Mouse (Mus musculus): ENCODE measurements around the gene Ctnnd1. TPM values are rescaled to one million over a fixed set of nuclear protein-coding genes. Genes with fewer than 3 reads are reported as not detected.
"Not testable (repeated sequence)": the region's sequence is repeated elsewhere in the genome, so short reads cannot be mapped to it uniquely, and the experiment has no call there.

Ctnnd1 gene
- 31.3 and 34.2 TPM in 2 replicates for polyA plus RNA-seq (2015; fragmentation: Nextera tagmentation; extraction: Ambion mirVana)

GRCm38 (mm10) chr2:84650464-84651195 lies at the start of gene Ctnnd1:
TSS of gene Ctnnd1 (minus strand) at chr2:84650765.
- H3K27ac ChIP-seq, result peak within 1 kb of the TSS; percentile 95
- ATAC-seq (replicated peaks), result peak; percentile 98
- under 1% methylated on average over 15 of the region's 15 CpGs for WGBS
- H3K27me3 ChIP-seq (replicated peaks), result no peaks in the 10 kb centered on the region
- H3K4me1 ChIP-seq, result peaks cover 23% of the 10 kb centered on the region
- H3K36me3 ChIP-seq (replicated peaks), result no peaks in the 10 kb centered on the region
- peak within 1 kb of the TSS; percentile 81 for H3K9ac ChIP-seq
- H3K4me2 ChIP-seq, result peak within 1 kb of the TSS; percentile 76
- peak within 1 kb of the TSS; percentile 76 for H3K4me3 ChIP-seq
- no peaks in the 10 kb centered on the region for H3K9me3 ChIP-seq

GRCm38 (mm10) chr2:84695007-84695695 lies 44.6 kb upstream of the Ctnnd1 start:
- H3K27ac ChIP-seq, result no peak overlapping the region
- no peaks in the 10 kb centered on the region for H3K9me3 ChIP-seq
- H3K4me1 ChIP-seq, result no peaks in the 10 kb centered on the region
- WGBS, result 93% methylated on average over 5 of the region's 5 CpGs
- H3K4me2 ChIP-seq, result no peak overlapping the region
- H3K4me3 ChIP-seq, result no peak overlapping the region
- H3K9ac ChIP-seq, result no peak overlapping the region
- H3K36me3 ChIP-seq (replicated peaks), result peaks cover 42% of the 10 kb centered on the region
- ATAC-seq (replicated peaks), result no peak
- no peaks in the 10 kb centered on the region for H3K27me3 ChIP-seq (replicated peaks)

GRCm38 (mm10) chr2:84690050-84690449 lies 39.5 kb upstream of the Ctnnd1 start:
- Histone ChIP-seq H3K4me2 (no peak overlapping the region), H3K36me3 (replicated peaks) (peaks cover 73% of the 10 kb centered on the region), H3K27ac (no peak overlapping the region), H3K27me3 (replicated peaks) (no peaks in the 10 kb centered on the region), H3K9me3 (no peaks in the 10 kb centered on the region), H3K9ac (no peak overlapping the region), H3K4me3 (no peak overlapping the region), H3K4me1 (no peaks in the 10 kb centered on the region)
- WGBS, result 92% methylated on average over 12 of the region's 12 CpGs
- ATAC-seq (replicated peaks), result no peak

- no peaks in the 10 kb centered on the region for H3K9me3 ChIP-seq
- peaks cover 65% of the 10 kb centered on the region for H3K36me3 ChIP-seq (replicated peaks)
- H3K4me2 ChIP-seq, result no peak overlapping the region
- no peaks in the 10 kb centered on the region for H3K4me1 ChIP-seq
- H3K4me3 ChIP-seq, result no peak overlapping the region
- no peak overlapping the region for H3K9ac ChIP-seq
- 77% methylated on average over 2 of the region's 2 CpGs for WGBS
- no peak for ATAC-seq (replicated peaks)
- no peak overlapping the region for H3K27ac ChIP-seq
- H3K27me3 ChIP-seq (replicated peaks), result no peaks in the 10 kb centered on the region
Measured at GRCm38 (mm10) chr2:84688080-84688844, 37.7 kb upstream of the Ctnnd1 start.

GRCm38 (mm10) chr2:84682605-84683183 lies 32.1 kb upstream of the Ctnnd1 start:
- Histone ChIP-seq H3K27me3 (replicated peaks) (no peaks in the 10 kb centered on the region), H3K9me3 (no peaks in the 10 kb centered on the region), H3K4me1 (peaks cover 11% of the 10 kb centered on the region), H3K27ac (no peak overlapping the region), H3K4me3 (no peak overlapping the region), H3K9ac (no peak overlapping the region), H3K36me3 (replicated peaks) (peaks cover 21% of the 10 kb centered on the region), H3K4me2 (no peak overlapping the region)
- no peak for ATAC-seq (replicated peaks)
- WGBS, result 89% methylated on average over 6 of the region's 6 CpGs

- peaks cover 28% of the 10 kb centered on the region for H3K4me1 ChIP-seq
- no peaks in the 10 kb centered on the region for H3K27me3 ChIP-seq (replicated peaks)
- peaks cover 16% of the 10 kb centered on the region for H3K36me3 ChIP-seq (replicated peaks)
- H3K4me2 ChIP-seq, result peak within 1 kb of the TSS; percentile 80
- H3K9ac ChIP-seq, result peak within 1 kb of the TSS; percentile 74
- 25% methylated on average over 8 of the region's 8 CpGs for WGBS
- H3K9me3 ChIP-seq, result no peaks in the 10 kb centered on the region
- ATAC-seq (replicated peaks), result no peak
- H3K4me3 ChIP-seq, result peak within 1 kb of the TSS; percentile 91
- H3K27ac ChIP-seq, result peak within 1 kb of the TSS; percentile 86
Measured at GRCm38 (mm10) chr2:84679016-84679415, 28.5 kb upstream of the Ctnnd1 start, which contains the start of gene Tmx2. TSS of gene Tmx2 (minus strand) at chr2:84679140.

GRCm38 (mm10) chr2:84677968-84678880 lies 27.7 kb upstream of the Ctnnd1 start, which contains the start of the genes Gm28635 and Med19:
TSS of gene Gm28635 (minus strand) at chr2:84678041.
TSS of gene Med19 (plus strand) at chr2:84678402.
- WGBS, result under 1% methylated on average over 44 of the region's 44 CpGs

GRCm38 (mm10) chr2:84677270-84677967 lies 26.9 kb upstream of the Ctnnd1 start:
- 10% methylated on average over 22 of the region's 22 CpGs for WGBS
- peak; percentile 77 for ATAC-seq (replicated peaks)
- H3K27ac ChIP-seq, result peak overlapping the region; percentile 86

More at GRCm38 (mm10) chr2:84677968-84678880, 27.7 kb upstream of the Ctnnd1 start, which contains the start of the genes Gm28635 and Med19:
- Histone ChIP-seq H3K27me3 (replicated peaks) (no peaks in the 10 kb centered on the region), H3K36me3 (replicated peaks) (peaks cover 21% of the 10 kb centered on the region), H3K9ac (peak within 1 kb of the TSS; percentile 74), H3K4me3 (peak within 1 kb of the TSS; percentile 91), H3K27ac (peak within 1 kb of the TSS; percentile 86), H3K4me1 (peaks cover 28% of the 10 kb centered on the region), H3K9me3 (no peaks in the 10 kb centered on the region), H3K4me2 (peak within 1 kb of the TSS; percentile 80)
- peak; percentile 100 for ATAC-seq (replicated peaks)

GRCm38 (mm10) chr2:84671535-84671934 lies 21.0 kb upstream of the Ctnnd1 start:
- Histone ChIP-seq H3K27ac (0 out of 2 replicates have a peak overlapping the region, but pooled peaks have one; percentile 92), H3K4me2 (peak overlapping the region; percentile 75; the same call in 1 of the 2 replicates), H3K36me3 (replicated peaks) (peaks cover 30% of the 10 kb centered on the region), H3K4me1 (peaks cover 24% of the 10 kb centered on the region), H3K4me3 (0 out of 2 replicates have a peak overlapping the region, but pooled peaks have one; percentile 97)
- H3K9me3 ChIP-seq; ATAC-seq (replicated peaks); H3K27me3 ChIP-seq (replicated peaks); H3K9ac ChIP-seq: not testable (repeated sequence)
- 61% methylated on average over 4 of the region's 5 CpGs for WGBS

More at GRCm38 (mm10) chr2:84677270-84677967, 26.9 kb upstream of the Ctnnd1 start:
- H3K36me3 ChIP-seq (replicated peaks), result peaks cover 29% of the 10 kb centered on the region
- H3K4me1 ChIP-seq, result peaks cover 28% of the 10 kb centered on the region
- peak overlapping the region; percentile 91 for H3K4me3 ChIP-seq
- H3K9ac ChIP-seq, result peak overlapping the region; percentile 60
- no peaks in the 10 kb centered on the region for H3K9me3 ChIP-seq
- no peaks in the 10 kb centered on the region for H3K27me3 ChIP-seq (replicated peaks)
- H3K4me2 ChIP-seq, result peak overlapping the region; percentile 58

- peak within 1 kb of the TSS; percentile 88 for H3K9ac ChIP-seq
- H3K36me3 ChIP-seq (replicated peaks), result peaks cover 28% of the 10 kb centered on the region
- H3K4me1 ChIP-seq, result peaks cover 16% of the 10 kb centered on the region
- H3K4me3 ChIP-seq, result peak within 1 kb of the TSS; percentile 97
- peak within 1 kb of the TSS; percentile 92 for H3K27ac ChIP-seq
- peak within 1 kb of the TSS; percentile 75 for H3K4me2 ChIP-seq
- H3K9me3 ChIP-seq, result no peaks in the 10 kb centered on the region
- H3K27me3 ChIP-seq (replicated peaks), result no peaks in the 10 kb centered on the region
- ATAC-seq (replicated peaks), result peak; percentile 98
- WGBS, result under 1% methylated on average over 20 of the region's 20 CpGs
Measured at GRCm38 (mm10) chr2:84670569-84670933, 20.0 kb upstream of the Ctnnd1 start, which contains the start of gene Selenoh. TSS of gene Selenoh (minus strand) at chr2:84670770.

Measured in midbrain, embryonic 15.5 days (tissue).